Mouse (Mus musculus) heart, postnatal 0 days (tissue): ENCODE data around the gene Pcdh8. TPM values are rescaled to one million over a fixed set of nuclear protein-coding genes. Genes with fewer than 3 reads are reported as not detected.
A peak's percentile ranks its signal among the peaks of the same experiment; 100 is the strongest.

Experiments
- ATAC-seq: fragments of 200-750 bp; cut with Nextera tagmentation; 2 replicates; pipeline ENCODE4 v1.8.0; 2017; ENCODE audit warnings: low read depth, moderate number of reproducible peaks, moderate library complexity; ENCODE audit not compliant: insufficient read depth
- DNase-seq: peaks from one replicate; pipeline ENCODE4 v3.0.0-alpha.2; 2016; ENCODE audit warnings: low spot score
- H3K27ac ChIP-seq: fragments of 300-500 bp; sonication (generic); 2 replicates; pipeline ENCODE4 v1.5.1; 2014; ENCODE audit warnings: low read depth, mild to moderate bottlenecking
- H3K27me3 ChIP-seq: fragments of 300-500 bp; sonication (generic); 2 replicates; pipeline ENCODE4 v1.6.1; 2014; ENCODE audit warnings: low read length, mixed read lengths; ENCODE audit not compliant: control insufficient read depth, insufficient read depth
- H3K36me3 ChIP-seq: fragments of 300-500 bp; sonication (generic); replicated peaks from 2 replicates; pipeline ENCODE4 v1.6.1; 2014; ENCODE audit warnings: low read length, mixed read lengths; ENCODE audit not compliant: control insufficient read depth, insufficient read depth
- H3K4me1 ChIP-seq: fragments of 300-500 bp; sonication (generic); 2 replicates; pipeline ENCODE4 v1.6.1; 2014; ENCODE audit warnings: antibody characterized with exemption; ENCODE audit not compliant: control insufficient read depth, insufficient read depth
- H3K4me2 ChIP-seq: fragments of 300-500 bp; sonication (generic); 2 replicates; pipeline ENCODE4 v1.6.1; 2014; ENCODE audit warnings: low read depth, mild to moderate bottlenecking, low read length, moderate library complexity
- H3K4me3 ChIP-seq: fragments of 300-500 bp; sonication (generic); 2 replicates; pipeline ENCODE4 v1.5.1; 2014; ENCODE audit warnings: low read depth, low read length
- H3K9ac ChIP-seq: fragments of 300-500 bp; sonication (generic); replicated peaks from 2 replicates; pipeline ENCODE4 v1.6.1; 2014; ENCODE audit warnings: low read depth, low read length, mixed read lengths
- H3K9me3 ChIP-seq: fragments of 300-500 bp; sonication (generic); replicated peaks from 2 replicates; pipeline ENCODE4 v1.6.1; 2016; ENCODE audit warnings: low read length; ENCODE audit not compliant: control insufficient read depth
- CTCF ChIP-seq: IDR thresholded peaks from 2 replicates; pipeline ENCODE4 v1.5.1; 2016; ENCODE audit warnings: antibody characterized with exemption, control low read depth, low read depth
- EP300 ChIP-seq: IDR thresholded peaks from 2 replicates; pipeline ENCODE4 v1.6.1; 2016; ENCODE audit warnings: antibody characterized with exemption, low read depth
- WGBS: fragments of 180-500 bp; shearing (Covaris S2); extraction: QIAGEN DNeasy Blood & Tissue Kit; methylation state at CpG from one replicate; pipeline ENCODE4 v1.1.7; 2014; 5-methylcytosine and 5-hydroxymethylcytosine counted together
- polyA plus RNA-seq: library from polyadenylated mRNA; unstranded; fragments of >200 nt; fragmentation: Nextera tagmentation; extraction: Ambion mirVana; gene quantifications from 2 replicates; pipeline ENCODE4 v1.2.1, GENCODE M21; 2015
- total RNA-seq: library from RNA; depleted of rRNA; stranded (reverse); fragments of >200 nt; gene quantifications from 2 replicates; pipeline ENCODE4 v1.2.3, GENCODE M21; 2014; ENCODE audit warnings: low replicate concordance

Pcdh8 gene
- total and polyA plus RNA-seq, 2 experiments from 2014 or later, result 0.14 TPM; not detected in 1

DNA sequence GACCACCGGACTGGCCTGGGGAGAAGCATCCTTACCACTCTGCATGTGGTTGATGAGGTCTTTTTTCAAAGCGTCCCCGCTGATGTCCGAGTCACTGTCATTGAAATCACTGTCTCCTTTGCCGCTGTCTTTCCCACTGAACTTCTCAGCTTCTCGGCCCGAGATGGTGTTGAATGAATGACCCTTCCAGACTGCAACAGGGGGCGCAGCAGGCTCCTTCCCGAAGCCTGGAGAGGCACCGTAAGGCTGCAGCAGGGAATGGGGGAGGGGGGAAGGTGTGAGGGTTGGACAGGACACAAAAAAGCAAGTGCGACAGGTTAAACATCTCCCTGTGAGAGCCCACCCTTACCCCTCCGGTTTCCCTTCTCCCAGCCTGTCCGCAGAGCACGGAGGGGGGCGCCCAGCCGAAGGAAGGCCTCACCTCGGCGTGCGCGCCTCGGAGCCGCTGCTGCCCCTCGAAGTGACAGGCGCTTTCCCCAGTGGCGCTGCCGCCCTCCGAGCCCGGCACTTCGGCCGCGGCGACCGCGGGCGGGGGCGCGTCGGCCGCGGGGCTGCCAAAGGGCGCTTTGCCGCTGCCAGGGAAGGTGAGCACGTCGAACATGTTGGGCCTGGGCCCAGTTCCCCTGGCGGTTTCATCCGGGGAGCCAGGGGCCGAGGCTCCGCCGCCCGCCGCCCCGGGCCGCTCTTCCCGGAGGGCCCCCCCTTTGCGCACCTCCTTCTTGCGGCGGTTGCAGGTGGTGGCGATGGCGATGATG lies 2.9 kb downstream of the Pcdh8 start:
- Histone ChIP-seq H3K9ac (no peak overlapping the region), H3K36me3 (no peaks in the 10 kb centered on the region), H3K4me2 (no peak overlapping the region), H3K4me3 (peak overlapping the region; percentile 21), H3K27me3 (peaks cover 75% of the 10 kb centered on the region), H3K9me3 (no peaks in the 10 kb centered on the region), H3K27ac (no peak overlapping the region), H3K4me1 (peaks cover 19% of the 10 kb centered on the region)
- ATAC-seq, result no peak
- TF ChIP-seq EP300, result no peak
- TF ChIP-seq CTCF, result no peak
- DNase-seq, result no peak
- 2% methylated on average over 54 of the region's 59 CpGs for WGBS

DNA sequence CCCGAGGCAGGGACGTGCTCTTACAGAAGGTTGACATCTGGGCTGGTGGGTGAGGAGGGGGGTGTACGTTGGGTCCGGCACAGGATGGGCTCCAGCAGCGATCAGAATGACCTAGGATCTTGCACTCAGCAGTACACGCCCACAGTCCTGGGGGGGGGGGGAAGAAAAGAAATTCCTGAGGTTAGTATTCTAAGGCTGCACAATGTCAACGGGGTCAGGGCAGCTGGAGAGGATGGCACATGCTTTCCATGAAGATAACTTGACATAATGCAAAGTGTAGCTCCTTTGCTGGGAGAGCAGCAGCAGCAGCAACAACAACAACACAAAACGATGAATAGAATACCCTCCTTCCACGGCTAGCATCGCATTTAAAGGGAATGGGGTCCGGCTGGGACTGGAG lies 3.5 kb downstream of the Pcdh8 start:
- H3K9ac ChIP-seq, result no peak overlapping the region
- no peaks in the 10 kb centered on the region for H3K36me3 ChIP-seq
- peaks cover 69% of the 10 kb centered on the region for H3K27me3 ChIP-seq
- no peak overlapping the region for H3K27ac ChIP-seq
- DNase-seq (no peak), ATAC-seq (no peak)
- H3K9me3 ChIP-seq, result no peaks in the 10 kb centered on the region
- WGBS, result 16% methylated on average over 11 of the region's 11 CpGs
- TF ChIP-seq CTCF (no peak), EP300 (no peak)
- no peak overlapping the region for H3K4me3 ChIP-seq
- H3K4me2 ChIP-seq, result no peak overlapping the region
- H3K4me1 ChIP-seq, result peaks cover 19% of the 10 kb centered on the region

- Histone ChIP-seq H3K9ac (no peak overlapping the region), H3K4me2 (no peak overlapping the region), H3K27ac (no peak overlapping the region), H3K9me3 (no peaks in the 10 kb centered on the region), H3K36me3 (no peaks in the 10 kb centered on the region), H3K4me1 (peaks cover 5% of the 10 kb centered on the region), H3K4me3 (no peak overlapping the region), H3K27me3 (peaks cover 45% of the 10 kb centered on the region)
- ATAC-seq (no peak), DNase-seq (no peak)
- TF ChIP-seq EP300 (no peak), CTCF (no peak)
- 73% methylated on average over 6 of the region's 6 CpGs for WGBS
Observed at GRCm38 (mm10) chr14:79765196-79765765, 5.8 kb downstream of the Pcdh8 start.

DNA sequence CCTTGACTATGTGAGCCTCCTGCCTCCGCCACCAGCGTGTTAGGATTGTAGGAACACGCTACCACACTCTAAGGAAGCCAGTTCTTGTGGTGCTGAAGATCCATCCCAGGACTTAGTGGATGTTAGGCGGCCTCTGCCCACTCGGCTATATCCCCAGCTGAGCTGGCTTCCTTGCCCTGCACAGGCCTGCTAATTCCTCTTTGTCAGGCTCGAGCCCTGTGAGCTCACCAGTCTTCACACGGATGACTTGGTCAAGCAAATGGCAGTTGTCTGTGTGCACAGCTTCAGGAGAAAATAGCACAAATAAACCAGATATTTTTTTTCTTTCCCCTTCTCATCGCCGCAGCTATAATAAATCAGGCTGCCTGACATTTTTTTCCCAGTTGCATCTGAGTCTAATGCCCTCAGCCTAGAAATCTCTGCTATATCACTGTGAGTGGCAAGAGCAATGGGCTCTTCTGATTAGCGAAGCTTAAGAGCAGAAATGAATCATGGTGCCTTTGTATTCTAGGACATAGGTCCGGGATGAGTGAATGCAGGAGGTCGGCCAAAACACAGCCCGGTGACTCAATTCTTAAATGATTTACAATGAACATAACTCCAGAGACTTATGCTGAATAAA lies 16.4 kb downstream of the Pcdh8 start:
- no peak overlapping the region for H3K9ac ChIP-seq
- no peaks in the 10 kb centered on the region for H3K36me3 ChIP-seq
- no peaks in the 10 kb centered on the region for H3K9me3 ChIP-seq
- H3K4me3 ChIP-seq, result no peak overlapping the region
- H3K27ac ChIP-seq, result no peak overlapping the region
- 57% methylated on average over 13 of the region's 13 CpGs for WGBS
- TF ChIP-seq CTCF (no peak), EP300 (no peak)
- no peaks in the 10 kb centered on the region for H3K4me1 ChIP-seq
- DNase-seq, result no peak
- no peak overlapping the region for H3K4me2 ChIP-seq
- H3K27me3 ChIP-seq, result no peaks in the 10 kb centered on the region
- ATAC-seq, result no peak

GRCm38 (mm10) chr14:79754157-79754556 lies 17.0 kb downstream of the Pcdh8 start:
- H3K27me3 ChIP-seq, result no peaks in the 10 kb centered on the region
- H3K36me3 ChIP-seq, result no peaks in the 10 kb centered on the region
- no peak overlapping the region for H3K4me2 ChIP-seq
- no peaks in the 10 kb centered on the region for H3K9me3 ChIP-seq
- no peak for TF ChIP-seq CTCF
- no peak for TF ChIP-seq EP300
- WGBS, result 31% methylated on average over 3 of the region's 3 CpGs
- no peak overlapping the region for H3K27ac ChIP-seq
- ATAC-seq (no peak), DNase-seq (no peak)
- H3K4me3 ChIP-seq, result no peak overlapping the region
- H3K9ac ChIP-seq, result no peak overlapping the region
- no peaks in the 10 kb centered on the region for H3K4me1 ChIP-seq

DNA sequence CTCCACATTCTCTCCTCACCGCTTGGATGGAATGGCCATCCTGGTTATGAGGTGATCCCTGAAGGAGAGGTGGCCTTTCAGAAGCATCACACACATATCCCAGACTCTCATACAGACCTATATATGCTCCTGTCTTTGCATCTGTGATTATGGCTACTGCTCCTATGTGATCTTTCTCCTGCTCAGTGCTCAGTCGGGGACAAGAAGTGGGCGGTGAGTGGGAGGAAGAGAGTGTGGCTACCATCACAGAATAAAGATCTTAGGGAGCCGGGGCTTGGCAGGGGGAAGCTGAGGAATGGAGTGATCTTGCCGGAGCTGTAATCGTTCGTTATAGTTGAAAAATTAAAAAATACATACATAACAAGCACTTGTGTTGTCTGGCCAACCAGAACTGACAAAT lies 17.4 kb downstream of the Pcdh8 start:
- Histone ChIP-seq H3K4me2 (no peak overlapping the region), H3K36me3 (no peaks in the 10 kb centered on the region), H3K4me1 (no peaks in the 10 kb centered on the region), H3K4me3 (no peak overlapping the region), H3K9ac (no peak overlapping the region), H3K27me3 (no peaks in the 10 kb centered on the region), H3K27ac (no peak overlapping the region), H3K9me3 (no peaks in the 10 kb centered on the region)
- no peak for DNase-seq
- 79% methylated on average over 7 of the region's 7 CpGs for WGBS
- no peak for ATAC-seq
- TF ChIP-seq EP300, result no peak
- no peak for TF ChIP-seq CTCF
